Mouse (Mus musculus) embryonic facial prominence, embryonic 11.5 days (tissue): ENCODE data around the gene Srrm3. TPM values are rescaled to one million over a fixed set of nuclear protein-coding genes. Genes with fewer than 3 reads are reported as not detected.

Source experiments
- ATAC-seq: fragments of 200-750 bp; cut with Nextera tagmentation; replicated peaks from 2 replicates; pipeline ENCODE4 v1.8.0; 2017; ENCODE audit warnings: low read depth; ENCODE audit not compliant: insufficient number of reproducible peaks, low FRiP score, low TSS enrichment
- DNase-seq: peaks from one replicate; pipeline ENCODE4 v3.0.0-alpha.2; 2015; ENCODE audit warnings: low spot score
- H3K27ac ChIP-seq: fragments of 300-500 bp; sonication (generic); replicated peaks from 2 replicates; pipeline ENCODE4 v1.5.1; 2014; ENCODE audit warnings: mild to moderate bottlenecking, low read depth, low read length, control low read depth
- H3K27me3 ChIP-seq: fragments of 300-500 bp; sonication (generic); 2 replicates; pipeline ENCODE4 v1.6.1; 2014; ENCODE audit warnings: mild to moderate bottlenecking, low read length, moderate library complexity, mixed read lengths; ENCODE audit not compliant: control insufficient read depth, insufficient read depth
- H3K36me3 ChIP-seq: fragments of 300-500 bp; sonication (generic); replicated peaks from 2 replicates; pipeline ENCODE4 v1.6.1; 2014; ENCODE audit warnings: low read depth, mild to moderate bottlenecking, low read length, moderate library complexity, mixed read lengths; ENCODE audit not compliant: control insufficient read depth, insufficient read depth
- H3K4me1 ChIP-seq: fragments of 300-500 bp; sonication (generic); 2 replicates; pipeline ENCODE4 v1.6.1; 2014; ENCODE audit warnings: low read length, mixed read lengths; ENCODE audit not compliant: control insufficient read depth, insufficient read depth
- H3K4me2 ChIP-seq: fragments of 300-500 bp; sonication (generic); 2 replicates; pipeline ENCODE4 v1.6.1; 2014; ENCODE audit warnings: low read depth, mild to moderate bottlenecking, control low read depth, low read length, moderate library complexity
- H3K4me3 ChIP-seq: fragments of 300-500 bp; sonication (generic); 2 replicates; pipeline ENCODE4 v1.5.1; 2014; ENCODE audit warnings: low read depth, low read length, control low read depth
- H3K9ac ChIP-seq: fragments of 300-500 bp; sonication (generic); replicated peaks from 2 replicates; pipeline ENCODE4 v1.6.1; 2014; ENCODE audit warnings: mild to moderate bottlenecking, control low read depth, low read length
- H3K9me3 ChIP-seq: fragments of 300-500 bp; sonication (generic); replicated peaks from 2 replicates; pipeline ENCODE4 v1.6.1; 2016; ENCODE audit warnings: mild to moderate bottlenecking, low read length, inconsistent platforms, mixed read lengths; ENCODE audit not compliant: control insufficient read depth
- WGBS: fragments of 180-500 bp; shearing (Covaris S2); extraction: QIAGEN DNeasy Blood & Tissue Kit; methylation state at CpG from one replicate; pipeline ENCODE4 v1.1.7; 2014; 5-methylcytosine and 5-hydroxymethylcytosine counted together
- polyA plus RNA-seq: library from polyadenylated mRNA; unstranded; fragments of >200 nt; fragmentation: Nextera tagmentation; extraction: Ambion mirVana; gene quantifications from 2 replicates; pipeline ENCODE4 v1.2.1, GENCODE M21; 2014

Srrm3 gene
- polyA plus RNA-seq, 1 experiment from 2014 or later: 3.2 TPM

DNA sequence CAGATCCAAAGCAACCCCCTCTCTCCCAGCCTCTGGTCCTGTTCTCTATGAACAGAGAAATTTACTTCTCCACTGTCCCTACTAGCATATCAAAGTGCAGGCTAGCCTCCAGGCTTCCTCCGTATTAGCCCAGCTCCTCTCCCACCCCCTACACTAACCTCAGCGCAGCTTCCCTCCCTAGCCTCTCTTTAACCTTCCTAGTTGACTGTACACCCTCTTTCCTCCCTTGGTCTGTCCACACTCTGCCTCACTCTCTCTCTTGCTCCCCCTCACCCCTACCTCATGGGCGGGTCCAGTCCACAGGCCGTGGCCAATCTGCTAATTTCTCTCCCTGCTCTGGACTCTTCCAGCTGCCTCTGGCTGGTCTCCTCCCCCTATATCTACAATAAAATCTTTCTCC is 83.6 kb downstream of the Srrm3 start:
- Histone ChIP-seq H3K9me3 (no peaks in the 10 kb centered on the region), H3K9ac (no peak overlapping the region), H3K4me1 (no peaks in the 10 kb centered on the region; the same call in 1 of the 2 replicates), H3K36me3 (no peaks in the 10 kb centered on the region), H3K27ac (no peak overlapping the region), H3K4me3 (no peak overlapping the region), H3K4me2 (no peak overlapping the region), H3K27me3 (peaks cover 13% of the 10 kb centered on the region)
- WGBS: 37% methylated on average over 4 of the region's 4 CpGs
- ATAC-seq (no peak; the same call in 1 of the 2 replicates), DNase-seq (no peak)

DNA sequence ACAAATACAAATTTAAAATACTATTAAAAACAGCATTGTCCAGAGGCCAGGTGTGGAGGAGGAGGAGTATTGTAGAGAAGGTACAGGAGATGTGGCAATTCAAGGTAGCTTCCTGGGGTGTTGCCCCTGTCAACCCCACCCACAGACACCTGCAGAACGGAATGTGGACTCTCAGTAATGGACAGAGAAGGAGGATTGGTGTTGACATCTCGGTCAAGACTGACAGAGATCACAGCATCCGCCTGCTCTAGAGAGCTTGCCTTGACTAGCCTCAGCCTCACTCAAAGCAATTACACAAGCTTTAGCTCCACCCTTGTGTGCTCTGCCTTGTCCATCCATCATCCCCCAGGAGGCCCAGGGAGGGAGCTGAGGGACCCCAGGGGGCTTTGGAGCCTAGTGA is 84.2 kb downstream of the Srrm3 start:
- ATAC-seq (no peak), DNase-seq (no peak)
- Histone ChIP-seq H3K4me3 (no peak overlapping the region), H3K9me3 (no peaks in the 10 kb centered on the region), H3K27ac (no peak overlapping the region), H3K4me1 (no peaks in the 10 kb centered on the region; the same call in 1 of the 2 replicates), H3K36me3 (no peaks in the 10 kb centered on the region), H3K4me2 (no peak overlapping the region), H3K9ac (no peak overlapping the region), H3K27me3 (peaks cover 13% of the 10 kb centered on the region)
- WGBS: 56% methylated on average over 3 of the region's 3 CpGs

DNA sequence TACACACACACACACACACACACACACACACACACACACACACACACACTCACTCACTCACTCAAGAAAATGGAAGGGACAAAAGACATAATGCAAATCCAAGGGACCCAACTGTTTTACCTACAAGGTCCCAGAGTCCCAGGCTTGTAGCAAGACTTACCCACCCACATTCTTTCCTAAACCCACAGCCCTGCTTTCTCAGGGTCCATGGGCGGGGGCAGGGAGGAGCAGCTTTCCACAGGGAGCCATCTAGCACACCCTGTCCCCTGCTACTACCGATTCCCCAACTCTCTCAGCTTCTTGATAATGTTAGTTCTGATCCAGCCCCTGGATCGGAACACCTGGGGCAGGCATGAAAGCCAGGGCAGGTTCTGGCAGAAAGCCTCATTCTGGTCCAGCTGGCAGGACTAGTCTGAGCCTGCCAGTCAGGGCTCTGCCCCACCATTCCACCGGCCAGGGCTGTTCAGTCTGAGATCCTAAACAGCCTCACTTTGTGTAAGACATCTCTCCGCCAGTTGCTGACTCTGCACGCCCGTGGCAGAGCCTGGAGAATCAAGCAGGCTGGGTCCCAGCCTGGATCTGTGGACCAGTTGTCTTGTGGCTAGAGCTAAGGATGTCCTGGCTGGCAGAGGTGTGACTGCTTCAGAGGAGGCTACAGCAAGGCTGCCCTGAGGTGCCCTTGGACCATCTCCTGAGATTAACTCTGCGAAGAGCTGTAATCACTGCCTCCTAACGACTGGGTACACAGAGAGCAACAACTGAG is 86.1 kb downstream of the Srrm3 start:
- Histone ChIP-seq H3K27ac (no peak overlapping the region), H3K27me3 (peaks cover 9% of the 10 kb centered on the region; the same call in 1 of the 2 replicates), H3K9me3 (no peaks in the 10 kb centered on the region), H3K9ac (no peak overlapping the region), H3K4me2 (no peak overlapping the region), H3K4me1 (no peaks in the 10 kb centered on the region; the same call in 1 of the 2 replicates), H3K4me3 (no peak overlapping the region), H3K36me3 (no peaks in the 10 kb centered on the region)
- WGBS: 48% methylated on average over 9 of the region's 9 CpGs
- ATAC-seq (no peak), DNase-seq (no peak)

- H3K4me1 ChIP-seq: no peaks in the 10 kb centered on the region
- H3K9ac ChIP-seq: no peak overlapping the region
- H3K36me3 ChIP-seq: no peaks in the 10 kb centered on the region
- DNase-seq (no peak), ATAC-seq (no peak)
- H3K9me3 ChIP-seq: no peaks in the 10 kb centered on the region
- no peak overlapping the region for H3K4me2 ChIP-seq
- H3K27me3 ChIP-seq: 0 out of 2 replicates have a peak, but pooled peaks cover 3% of the 10 kb centered on the region
- H3K27ac ChIP-seq: no peak overlapping the region
- no peak overlapping the region for H3K4me3 ChIP-seq
- WGBS: 86% methylated on average over 6 of the region's 6 CpGs
These were observed 88.3 kb downstream of the Srrm3 start for GRCm38 (mm10) chr5:135894958-135895357.

GRCm38 (mm10) chr5:135898028-135898427 is 91.3 kb downstream of the Srrm3 start:
- DNase-seq: peak; percentile 70
- no peaks in the 10 kb centered on the region for H3K9me3 ChIP-seq
- no peak for ATAC-seq
- no peak overlapping the region for H3K27ac ChIP-seq
- 18% methylated on average over 3 of the region's 3 CpGs for WGBS
- no peaks in the 10 kb centered on the region for H3K4me1 ChIP-seq
- H3K9ac ChIP-seq: no peak overlapping the region
- no peak overlapping the region for H3K4me2 ChIP-seq
- no peaks in the 10 kb centered on the region for H3K27me3 ChIP-seq
- H3K4me3 ChIP-seq: no peak overlapping the region
- H3K36me3 ChIP-seq: no peaks in the 10 kb centered on the region

GRCm38 (mm10) chr5:135898995-135899394 is 92.3 kb downstream of the Srrm3 start:
- no peak overlapping the region for H3K4me2 ChIP-seq
- H3K4me3 ChIP-seq: no peak overlapping the region
- H3K9me3 ChIP-seq: no peaks in the 10 kb centered on the region
- WGBS: 87% methylated on average over 4 of the region's 4 CpGs
- no peak overlapping the region for H3K9ac ChIP-seq
- H3K27me3 ChIP-seq: no peaks in the 10 kb centered on the region
- no peaks in the 10 kb centered on the region for H3K4me1 ChIP-seq
- H3K36me3 ChIP-seq: no peaks in the 10 kb centered on the region
- ATAC-seq (no peak), DNase-seq (no peak)
- no peak overlapping the region for H3K27ac ChIP-seq

GRCm38 (mm10) chr5:135899833-135900232 is 93.1 kb downstream of the Srrm3 start:
- Histone ChIP-seq H3K4me1 (no peaks in the 10 kb centered on the region), H3K4me2 (no peak overlapping the region), H3K4me3 (no peak overlapping the region), H3K9me3 (no peaks in the 10 kb centered on the region), H3K9ac (no peak overlapping the region), H3K36me3 (no peaks in the 10 kb centered on the region), H3K27me3 (no peaks in the 10 kb centered on the region), H3K27ac (no peak overlapping the region)
- DNase-seq: no peak
- 66% methylated on average over 4 of the region's 4 CpGs for WGBS
- no peak for ATAC-seq

- ATAC-seq: no peak
- Histone ChIP-seq H3K4me1 (no peaks in the 10 kb centered on the region), H3K27me3 (no peaks in the 10 kb centered on the region), H3K9me3 (no peaks in the 10 kb centered on the region), H3K4me2 (no peak overlapping the region), H3K9ac (no peak overlapping the region), H3K27ac (no peak overlapping the region), H3K4me3 (no peak overlapping the region), H3K36me3 (no peaks in the 10 kb centered on the region)
- no peak for DNase-seq
- 75% methylated on average over 3 of the region's 3 CpGs for WGBS
These were observed 94.0 kb downstream of the Srrm3 start for GRCm38 (mm10) chr5:135900701-135901100.
